Mouse (Mus musculus): ENCODE results near the gene Cyp2a5.
"Not testable (repeated sequence)": the region's sequence is repeated elsewhere in the genome, so short reads cannot be mapped to it uniquely, and the experiment has no call there.

Cyp2a5 gene

DNA sequence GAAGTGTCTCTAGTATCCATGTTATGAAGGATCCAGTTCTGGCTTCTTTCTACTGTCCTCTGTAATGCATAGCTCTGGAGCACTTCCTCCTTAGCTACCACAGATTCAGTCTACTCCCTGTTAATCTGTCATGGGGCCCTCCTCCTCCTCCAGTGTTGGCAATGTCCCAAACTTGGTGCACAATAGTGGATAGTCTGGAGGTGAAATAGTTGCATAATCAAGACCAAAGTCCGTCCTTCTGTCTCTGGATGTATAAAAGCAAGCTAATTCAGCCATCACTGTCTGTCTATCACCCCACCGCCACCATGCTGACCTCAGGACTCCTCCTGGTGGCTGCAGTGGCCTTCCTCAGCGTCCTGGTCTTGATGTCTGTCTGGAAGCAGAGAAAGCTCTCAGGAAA is at the start of gene Cyp2a5:
Gene Cyp2a5, plus strand, starts transcription at position 247 of the 400 bp plus-strand sequence.
- not testable (repeated sequence) for DNase-seq (ENCODE audit: low read depth, low spot score)

DNA sequence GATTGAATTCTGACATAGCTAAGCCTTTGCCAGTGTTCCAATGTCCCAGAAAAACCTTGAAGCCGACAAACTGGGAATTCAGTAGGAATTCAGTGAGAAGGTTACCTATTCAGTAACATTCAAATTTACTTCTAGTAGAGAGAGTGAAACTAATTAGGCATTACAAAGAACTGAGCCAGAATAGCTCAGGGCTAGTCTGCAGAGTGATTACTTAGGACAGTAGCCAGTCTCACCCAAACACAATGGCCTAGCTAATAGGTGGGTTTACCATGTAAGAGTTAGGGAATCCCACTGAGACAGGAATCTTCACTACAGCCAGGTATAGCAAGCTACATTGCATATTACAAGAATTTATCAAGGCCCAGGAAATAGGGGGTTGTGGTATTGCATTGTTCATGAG is 49.1 kb upstream of the Cyp2a5 start:
- not testable (repeated sequence) for DNase-seq (ENCODE audit: low read depth, low spot score)

DNA sequence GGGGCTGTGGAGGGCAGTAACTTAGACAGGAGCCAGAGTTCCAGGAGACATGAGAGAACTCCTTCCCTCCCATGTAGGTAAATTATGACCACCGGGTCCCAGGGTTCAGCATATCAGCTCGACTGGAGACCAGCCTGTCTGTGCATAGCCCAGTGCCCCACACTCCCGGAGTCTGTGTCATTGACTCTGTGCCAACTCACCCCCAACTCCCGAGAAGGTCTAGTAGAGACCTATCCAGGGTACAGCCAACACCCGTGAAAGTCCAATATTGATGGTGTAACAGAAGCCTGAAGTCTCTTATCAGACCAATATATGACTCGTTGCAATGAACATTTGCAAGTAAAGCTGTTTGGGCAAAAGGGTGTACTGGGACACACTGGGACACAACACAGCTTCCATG is 45.1 kb upstream of the Cyp2a5 start:
- no peak for DNase-seq (ENCODE audit: low read depth, low spot score)

DNA sequence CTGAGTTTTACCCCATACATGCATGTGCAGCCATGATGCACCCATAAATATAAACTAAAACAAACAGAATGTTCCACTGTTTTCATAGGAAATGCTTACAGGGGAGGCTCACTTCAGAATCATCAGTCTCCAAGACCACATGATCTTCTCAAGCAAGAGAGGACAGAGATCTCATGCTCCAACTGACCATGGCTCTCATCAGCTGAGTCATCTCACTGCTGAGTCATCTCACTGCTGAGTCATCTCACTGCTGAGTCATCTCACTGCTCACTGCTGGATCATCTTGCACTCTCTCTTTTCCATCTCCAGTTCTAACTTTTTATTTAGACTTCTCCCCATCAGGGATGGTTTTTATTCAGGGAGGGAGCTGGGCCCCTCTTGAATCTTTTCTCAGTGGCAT is 35.0 kb upstream of the Cyp2a5 start:
- DNase-seq (ENCODE audit: low read depth, low spot score), result no peak

DNA sequence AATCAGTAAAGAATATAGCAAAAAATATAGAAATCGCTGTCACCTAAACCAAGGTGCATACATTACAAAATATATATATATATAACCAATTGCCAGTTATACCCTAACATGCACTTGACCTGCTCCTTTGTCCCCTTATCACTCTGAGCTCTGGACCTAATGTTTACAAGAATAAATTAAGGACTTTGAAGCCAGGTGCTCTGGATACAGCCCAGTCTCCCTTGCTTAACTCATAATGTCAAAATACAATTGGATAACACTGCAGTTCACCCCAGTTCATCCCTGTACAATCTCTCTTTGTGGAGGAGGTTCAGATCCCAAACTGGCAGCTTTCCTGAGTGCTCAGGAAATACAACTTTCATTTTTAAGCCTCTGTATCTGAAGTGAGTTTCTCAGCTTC is 34.1 kb upstream of the Cyp2a5 start:
- no peak for DNase-seq (ENCODE audit: low read depth, low spot score)

DNA sequence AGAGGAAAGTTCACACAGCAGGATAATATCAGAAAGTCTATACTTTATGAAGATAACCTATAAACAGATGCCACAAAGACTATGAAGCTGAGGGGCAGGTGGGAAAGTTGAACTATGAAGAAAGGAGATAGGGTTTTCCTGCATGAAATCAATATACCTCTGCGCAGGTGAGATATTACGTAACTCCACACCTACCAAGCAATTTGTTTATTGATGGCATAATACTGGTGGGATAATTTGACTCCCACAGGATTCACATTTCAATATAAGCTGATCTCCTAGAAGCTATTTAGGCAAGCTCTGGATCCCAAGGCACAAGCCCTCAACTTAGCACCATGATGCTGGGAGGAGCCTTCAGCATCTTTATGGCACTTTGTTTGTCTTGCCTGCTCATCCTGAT is 26.5 kb upstream of the Cyp2a5 start, which contains the start of gene Cyp2g1:
Gene Cyp2g1, plus strand, starts transcription at position 301 of the 400 bp plus-strand sequence.
- DNase-seq (ENCODE audit: low read depth, low spot score), result no peak

DNA sequence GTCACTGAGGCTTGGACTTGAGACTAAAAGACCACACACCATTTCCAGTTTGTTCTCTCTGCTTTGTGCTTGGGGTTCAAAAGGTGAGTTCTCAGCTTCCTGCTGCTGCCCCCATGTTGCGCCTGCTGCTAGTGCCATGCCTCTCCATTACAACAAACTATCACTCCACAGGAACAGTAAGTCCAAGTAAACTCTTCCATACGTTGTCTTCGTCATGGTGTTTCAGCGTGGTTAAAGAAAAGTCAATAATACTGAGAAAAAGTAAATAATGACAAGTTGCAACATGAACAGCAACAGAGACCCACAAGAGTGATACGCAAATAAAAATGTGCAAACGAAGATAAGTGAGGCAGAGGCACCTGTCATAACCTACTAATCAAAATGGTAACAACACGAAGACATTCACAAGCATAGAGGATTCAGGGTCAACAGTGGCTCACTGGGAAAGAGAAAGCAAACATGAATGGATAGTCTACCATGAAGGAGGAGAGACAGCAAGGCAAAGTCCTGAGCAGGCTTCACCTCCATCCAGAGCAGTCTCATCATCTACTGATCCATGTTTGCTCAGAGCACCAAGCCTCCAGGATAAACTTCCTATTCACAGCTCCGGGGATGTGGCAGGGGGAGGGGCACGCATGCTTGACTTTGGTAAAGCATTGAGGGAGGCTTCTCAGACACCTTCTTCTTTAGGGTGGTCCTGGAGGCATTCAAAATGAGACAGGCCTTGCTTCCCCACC is 3.4 kb upstream of the Cyp2a5 start:
- DNase-seq (ENCODE audit: low read depth, low spot score), result not testable (repeated sequence)

DNA sequence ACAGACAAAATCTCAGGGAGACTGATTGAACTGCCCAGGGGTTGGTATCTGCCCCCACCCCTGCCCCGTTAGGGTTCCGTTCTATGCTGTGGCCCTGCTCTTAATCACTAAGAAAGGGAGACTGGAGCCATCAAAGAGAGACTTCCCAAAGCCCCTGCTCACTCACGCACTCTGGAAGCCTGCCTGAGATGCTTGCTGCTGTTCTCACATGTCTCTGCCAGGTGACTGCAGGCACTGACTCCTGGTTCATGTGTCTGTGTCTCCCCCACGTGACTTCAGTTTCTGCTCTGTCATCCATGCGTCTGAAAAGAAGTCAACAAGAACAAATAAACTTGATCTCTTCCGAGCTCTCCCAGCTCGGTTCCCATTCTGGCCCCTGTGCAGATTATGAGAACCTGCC is 2.4 kb upstream of the Cyp2a5 start:
- DNase-seq (ENCODE audit: low read depth, low spot score), result not testable (repeated sequence)

DNA sequence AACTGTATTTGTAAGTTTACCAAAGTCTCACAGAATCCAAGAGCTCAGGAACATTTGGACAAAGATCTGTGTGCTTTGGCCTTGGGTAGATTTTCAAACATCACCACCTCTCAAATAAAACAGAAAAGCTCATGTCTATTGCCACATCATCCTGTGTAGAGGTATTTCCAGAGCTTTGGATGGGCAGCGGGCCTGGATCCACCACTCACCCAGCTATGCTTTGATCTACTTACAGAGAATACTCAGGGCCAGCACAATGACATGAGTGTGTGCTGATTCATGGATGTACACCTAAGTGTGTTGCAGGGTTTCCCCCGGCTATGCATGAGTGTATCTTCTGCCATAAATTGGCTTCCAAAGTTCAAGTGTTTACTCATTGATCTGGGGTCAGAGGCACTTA is 8.3 kb downstream of the Cyp2a5 start:
- DNase-seq (ENCODE audit: low read depth, low spot score), result not testable (repeated sequence)

DNA sequence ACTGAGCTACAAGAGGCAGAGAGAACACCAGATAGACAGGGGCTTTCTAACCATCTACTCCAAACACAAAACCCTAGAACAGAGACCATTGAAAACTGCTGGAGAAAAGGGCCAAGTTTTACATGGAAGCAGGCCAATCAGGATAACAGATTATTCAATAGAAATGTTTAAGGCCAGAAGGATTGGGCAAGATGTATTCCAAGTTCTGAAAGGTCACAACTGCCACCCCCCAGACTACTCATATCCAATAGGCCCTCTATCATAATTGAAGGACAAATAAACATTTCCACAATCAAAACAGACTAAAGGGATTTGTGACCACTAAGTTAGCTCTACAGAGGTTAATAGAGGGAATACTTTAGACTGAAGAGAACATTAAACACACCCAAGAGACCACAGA is 15.0 kb downstream of the Cyp2a5 start:
- DNase-seq (ENCODE audit: low read depth, low spot score), result not testable (repeated sequence)

DNA sequence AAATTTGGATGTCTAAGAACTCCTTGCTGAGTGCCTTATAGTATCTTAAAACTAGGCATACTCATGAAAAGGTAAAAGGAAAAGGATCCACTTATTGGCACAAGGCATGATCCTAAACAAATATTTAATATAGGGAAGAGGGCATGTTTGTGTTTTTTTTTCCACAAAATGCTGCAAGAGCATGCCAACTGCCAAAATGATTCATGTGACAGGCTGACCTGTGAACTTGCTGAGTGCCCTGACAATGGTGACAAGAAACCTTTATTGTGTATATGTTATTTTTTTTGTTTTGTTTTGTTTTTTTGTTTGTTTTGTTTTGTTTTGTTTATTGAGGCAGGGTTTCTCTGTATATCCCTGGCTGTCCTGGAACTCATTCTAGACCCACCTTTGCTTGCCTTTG is 43.5 kb downstream of the Cyp2a5 start:
- not testable (repeated sequence) for DNase-seq (ENCODE audit: low read depth, low spot score)

DNA sequence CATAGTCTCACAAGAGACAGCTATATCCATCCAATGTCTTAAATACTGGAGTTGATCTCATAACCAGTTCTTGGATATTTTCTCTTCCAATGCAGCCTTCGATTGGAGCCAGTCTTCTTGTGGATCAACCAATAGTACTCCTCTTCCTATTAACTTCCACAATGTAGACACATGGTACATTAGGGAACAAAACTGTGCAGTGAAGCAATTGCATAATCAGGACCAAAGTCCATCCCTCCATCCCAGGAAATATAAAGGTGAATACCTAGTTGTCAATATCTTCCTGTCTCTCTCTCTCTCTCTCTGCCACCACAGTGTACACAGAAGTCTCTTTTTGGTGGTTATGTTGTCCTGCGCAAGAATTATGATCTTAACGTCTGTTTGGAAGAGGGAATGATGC is 45.5 kb downstream of the Cyp2a5 start:
- not testable (repeated sequence) for DNase-seq (ENCODE audit: low read depth, low spot score)

Measured in WW6 (cell line).